Mouse (Mus musculus) c-Kit-negative CD71-positive TER-119-positive erythroid progenitor cells, embryonic 14.5 days (primary cell): Measurements from ENCODE around the gene Gm49373.

Source experiments
- DNase-seq: peaks from one replicate; pipeline ENCODE4 v3.0.0-alpha.2; 2013; ENCODE audit warnings: low read depth, low spot score

Gene Gm49373

DNA sequence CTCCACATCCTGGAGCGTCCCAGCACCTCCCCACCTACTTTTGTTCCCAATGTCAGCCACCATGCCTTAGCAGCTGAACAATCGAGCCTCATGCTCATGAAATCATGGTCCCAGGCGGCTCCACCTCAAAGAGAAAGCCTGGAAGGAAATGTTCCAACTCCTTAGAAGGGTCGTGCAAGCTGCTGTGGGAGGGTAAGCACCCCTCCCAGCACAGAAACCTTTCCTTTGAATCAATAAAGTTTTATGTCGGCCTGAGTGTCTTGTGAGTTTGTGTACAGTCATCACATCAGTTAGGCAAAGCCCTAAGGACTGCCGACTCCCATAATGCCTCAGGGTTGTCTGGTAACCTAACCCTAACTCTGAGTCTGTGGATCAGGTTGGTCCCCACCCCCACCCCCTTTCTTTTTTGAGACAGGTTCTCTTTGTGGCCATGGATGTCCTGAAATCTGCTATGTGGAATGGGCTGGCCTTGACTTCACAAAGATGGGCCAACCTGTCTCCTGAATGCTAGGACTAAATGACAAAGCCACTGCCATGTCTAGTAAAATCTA, 44.3 kb downstream of the Gm49373 start:
- DNase-seq = peak; percentile 48

DNA sequence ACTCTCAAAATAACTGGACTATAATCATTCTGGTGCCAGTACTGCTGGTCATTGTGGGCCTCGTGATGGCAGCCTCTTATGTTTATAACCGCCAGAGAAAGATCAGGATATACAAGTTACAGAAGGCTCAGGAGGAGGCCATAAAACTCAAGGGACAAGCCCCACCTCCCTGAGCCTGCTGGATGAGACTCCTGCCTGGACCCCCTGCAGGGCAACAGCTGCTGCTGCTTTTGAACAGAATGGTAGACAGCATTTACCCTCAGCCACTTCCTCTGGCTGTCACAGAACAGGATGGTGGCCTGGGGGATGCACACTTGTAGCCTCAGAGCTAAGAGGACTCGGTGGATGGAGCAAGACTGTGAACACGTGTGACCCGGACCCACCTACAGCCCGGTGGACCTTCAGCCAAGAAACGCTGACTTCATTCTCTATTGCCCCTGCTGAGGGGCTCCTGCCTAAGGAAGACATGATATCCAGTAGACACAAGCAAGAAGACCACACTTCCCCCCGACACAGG, 45.1 kb downstream of the Gm49373 start:
- DNase-seq = no peak

DNA sequence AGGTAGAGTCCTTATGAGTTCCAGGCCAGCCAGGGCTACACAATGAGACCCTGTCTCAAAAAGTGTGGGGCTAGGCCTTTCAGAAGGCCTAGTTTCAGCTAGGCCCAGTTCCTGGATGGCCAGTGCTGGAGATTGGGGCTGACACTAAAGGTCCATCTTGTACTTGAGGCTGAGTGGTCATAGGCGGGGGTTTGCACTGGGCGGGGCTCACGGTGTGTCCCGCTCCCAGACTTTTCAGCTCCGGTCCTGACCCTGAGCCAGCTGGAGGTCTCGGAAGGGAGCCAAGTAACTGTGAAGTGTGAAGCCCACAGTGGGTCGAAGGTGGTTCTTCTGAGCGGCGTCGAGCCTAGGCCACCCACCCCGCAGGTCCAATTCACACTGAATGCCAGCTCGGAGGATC, 46.0 kb downstream of the Gm49373 start:
- DNase-seq = no peak

DNA sequence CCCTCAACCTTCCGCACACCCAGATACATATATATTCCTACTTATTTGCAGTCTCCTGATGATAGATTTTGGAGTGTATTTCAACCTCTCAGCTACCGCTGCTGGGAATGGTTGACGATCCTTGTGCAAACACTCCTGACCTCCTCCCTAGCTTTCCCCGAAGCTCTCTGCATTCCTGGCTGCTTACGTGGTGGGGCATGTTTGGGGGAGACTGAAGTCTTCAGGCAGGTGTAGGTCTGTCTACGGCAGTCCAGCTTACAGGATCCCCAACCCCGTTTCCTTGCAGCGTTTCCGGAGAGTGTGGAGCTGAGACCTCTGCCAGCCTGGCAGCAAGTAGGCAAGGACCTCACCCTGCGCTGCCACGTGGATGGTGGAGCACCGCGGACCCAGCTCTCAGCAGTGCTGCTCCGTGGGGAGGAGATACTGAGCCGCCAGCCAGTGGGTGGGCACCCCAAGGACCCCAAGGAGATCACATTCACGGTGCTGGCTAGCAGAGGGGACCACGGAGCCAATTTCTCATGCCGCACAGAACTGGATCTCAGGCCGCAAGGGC, 47.6 kb downstream of the Gm49373 start:
- DNase-seq = no peak

DNA sequence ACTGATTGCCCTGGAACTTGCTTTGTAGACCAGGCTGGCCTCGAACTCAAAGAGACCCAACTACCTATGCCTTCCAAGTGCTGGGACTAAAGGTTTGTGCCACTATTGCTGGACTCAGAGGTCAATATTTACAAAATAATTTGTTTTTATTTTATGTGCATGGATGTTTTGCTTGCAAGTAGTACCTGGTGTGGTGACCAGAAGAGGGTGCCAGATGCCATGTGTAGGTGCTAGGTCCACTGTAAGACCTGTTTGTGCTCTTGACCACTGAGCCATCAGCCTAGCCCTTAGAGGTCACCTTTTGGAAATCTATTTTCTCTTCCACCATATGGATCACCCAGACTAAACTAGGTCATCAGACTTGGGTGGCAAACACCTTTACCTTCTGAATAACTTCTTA, 50.2 kb downstream of the Gm49373 start:
- DNase-seq = no peak

DNA sequence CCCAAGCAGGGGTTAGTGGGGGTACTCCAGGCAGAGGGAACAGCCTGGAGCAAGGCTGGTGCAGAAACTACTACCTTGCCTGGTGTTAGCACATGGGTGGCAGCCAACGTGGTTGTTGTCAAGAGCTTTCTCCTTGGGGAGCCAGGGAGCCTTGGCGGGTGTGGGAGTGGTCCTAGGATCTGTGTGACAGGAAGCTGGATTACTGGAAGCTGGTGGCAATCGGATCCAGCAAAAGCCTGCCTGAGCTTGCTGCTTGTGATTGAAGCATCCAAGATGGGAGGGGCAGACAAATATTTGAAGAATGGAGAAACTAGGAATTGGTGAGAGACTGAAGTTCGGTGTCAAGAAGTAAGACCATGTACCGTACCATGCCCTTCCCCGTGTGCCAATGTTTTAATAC, 50.6 kb downstream of the Gm49373 start:
- DNase-seq = no peak

DNA sequence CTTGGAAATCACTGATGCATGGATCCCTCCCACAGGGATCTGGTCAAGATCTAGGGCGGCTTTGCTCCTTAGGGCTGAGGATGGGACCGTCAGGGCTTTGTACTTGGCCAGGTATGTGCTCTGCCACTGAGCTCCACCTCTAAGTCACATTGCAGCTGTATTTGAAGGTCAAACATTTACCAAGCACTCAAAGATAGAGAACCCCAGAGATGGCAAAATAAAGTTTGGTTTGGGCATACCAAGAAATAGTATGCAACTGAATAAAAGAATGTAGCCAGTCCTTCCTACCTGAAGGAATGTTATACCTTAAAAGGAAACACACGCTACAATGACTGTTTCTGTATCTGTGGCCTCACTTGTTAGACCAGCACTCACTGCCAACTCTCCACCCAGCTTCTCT, 51.5 kb downstream of the Gm49373 start:
- DNase-seq = no peak

DNA sequence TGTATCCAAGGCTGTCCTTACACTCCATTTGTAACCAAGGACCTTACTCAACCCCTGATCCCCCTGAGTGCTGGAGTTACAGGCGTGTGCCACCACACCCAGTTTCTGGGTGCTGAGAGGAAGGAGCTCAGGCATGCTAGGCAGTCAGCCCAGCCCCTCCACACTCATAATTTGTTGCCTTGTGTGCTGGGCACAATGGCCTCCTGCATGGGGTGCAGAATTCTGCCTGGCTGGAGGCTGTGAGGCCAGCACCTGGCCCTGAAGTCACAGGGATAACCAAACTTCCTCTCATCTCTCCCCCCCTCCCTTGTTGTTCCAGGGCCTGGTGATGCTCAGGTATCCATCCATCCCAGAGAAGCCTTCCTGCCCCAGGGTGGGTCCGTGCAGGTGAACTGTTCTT, 54.3 kb downstream of the Gm49373 start:
- DNase-seq = no peak

DNA sequence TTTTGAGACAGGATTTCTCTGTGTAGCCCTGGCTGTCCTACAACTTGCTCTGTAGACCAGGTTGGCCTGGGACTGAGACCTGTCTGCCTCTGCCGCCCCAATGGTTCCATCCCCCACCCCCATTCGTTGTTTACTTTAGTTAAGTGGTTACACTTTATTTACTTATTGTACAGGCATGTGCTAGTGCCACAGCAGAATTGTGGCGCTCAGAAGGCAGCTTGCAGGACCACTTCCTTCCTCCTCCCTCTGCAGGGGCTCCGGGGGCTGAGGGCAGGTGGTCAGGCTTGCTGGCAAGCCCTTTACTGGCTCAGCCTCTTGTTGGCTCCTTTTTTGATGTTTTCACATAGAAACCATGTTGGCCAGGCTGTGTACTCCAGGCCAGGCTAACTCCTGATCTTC, 55.7 kb downstream of the Gm49373 start:
- DNase-seq = no peak

DNA sequence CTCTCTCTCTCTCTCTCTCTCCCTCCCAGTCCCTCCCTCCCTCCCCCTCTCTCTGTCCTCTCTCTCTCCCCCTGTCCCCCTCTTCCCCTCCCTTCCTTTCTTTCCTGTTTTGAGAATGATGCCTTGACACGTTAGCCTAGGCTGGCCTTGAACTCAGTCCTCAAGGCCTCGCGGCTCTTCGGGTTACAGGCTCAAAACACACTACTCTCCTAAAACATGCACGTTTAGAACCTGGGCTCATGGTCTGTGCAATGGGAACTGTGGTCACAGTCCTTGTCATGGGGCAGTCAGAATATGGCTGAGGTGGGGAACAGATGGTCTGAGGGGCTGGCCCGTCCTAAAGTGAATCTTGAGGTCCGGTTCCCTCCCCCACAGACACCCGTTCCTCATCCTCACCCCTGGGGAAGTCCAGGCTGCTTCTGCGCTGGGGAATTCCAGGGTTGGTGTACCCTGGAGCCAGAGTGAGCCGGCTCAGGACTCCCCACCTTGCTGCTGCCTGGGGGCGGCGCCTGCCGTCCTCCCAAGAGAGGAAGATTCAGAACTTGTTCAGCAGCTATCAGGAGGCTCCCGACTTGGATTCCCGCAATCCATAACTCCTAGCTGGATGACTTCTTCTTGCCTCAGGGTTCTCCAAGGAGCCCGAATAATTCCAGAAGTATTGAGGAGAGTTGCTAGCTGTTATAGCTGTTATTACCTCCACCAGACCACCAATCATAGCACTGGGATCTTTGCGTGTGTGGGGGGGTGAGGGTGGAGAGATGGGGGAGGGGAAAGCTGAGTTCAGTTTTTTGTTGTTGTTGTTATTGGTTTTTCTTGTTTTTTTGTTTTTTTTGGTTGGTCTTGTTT, 56.3 kb downstream of the Gm49373 start:
- no peak for DNase-seq

DNA sequence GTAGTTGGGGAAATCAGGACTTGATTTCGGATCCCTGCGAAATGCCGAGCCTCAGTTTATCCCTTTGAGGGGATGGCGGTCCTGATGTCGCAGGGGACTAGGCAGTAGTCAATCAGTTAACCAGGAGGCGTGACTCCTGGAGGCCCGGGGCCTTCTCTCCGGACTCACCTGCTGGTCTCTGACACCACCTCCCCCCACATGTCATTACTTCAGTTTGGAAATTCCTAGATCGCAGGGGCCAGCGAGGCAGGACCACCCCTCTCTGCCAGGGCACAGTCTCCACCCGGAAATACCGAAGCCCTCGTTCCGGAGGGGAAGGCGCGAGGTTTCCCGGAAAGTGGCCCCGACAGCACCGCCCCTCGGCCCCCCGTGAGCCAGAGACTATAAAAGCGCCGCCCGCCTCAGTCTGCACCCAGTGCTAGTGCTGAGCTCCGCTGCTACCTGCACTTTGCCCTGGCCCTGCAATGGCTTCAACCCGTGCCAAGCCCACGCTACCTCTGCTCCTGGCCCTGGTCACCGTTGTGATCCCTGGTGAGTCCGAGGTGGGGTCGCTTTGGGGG, 57.2 kb downstream of the Gm49373 start, which contains the start of gene Icam1:
Gene Icam1, plus strand, starts transcription at position 415 of the 560 bp plus-strand sequence.
- DNase-seq = no peak

DNA sequence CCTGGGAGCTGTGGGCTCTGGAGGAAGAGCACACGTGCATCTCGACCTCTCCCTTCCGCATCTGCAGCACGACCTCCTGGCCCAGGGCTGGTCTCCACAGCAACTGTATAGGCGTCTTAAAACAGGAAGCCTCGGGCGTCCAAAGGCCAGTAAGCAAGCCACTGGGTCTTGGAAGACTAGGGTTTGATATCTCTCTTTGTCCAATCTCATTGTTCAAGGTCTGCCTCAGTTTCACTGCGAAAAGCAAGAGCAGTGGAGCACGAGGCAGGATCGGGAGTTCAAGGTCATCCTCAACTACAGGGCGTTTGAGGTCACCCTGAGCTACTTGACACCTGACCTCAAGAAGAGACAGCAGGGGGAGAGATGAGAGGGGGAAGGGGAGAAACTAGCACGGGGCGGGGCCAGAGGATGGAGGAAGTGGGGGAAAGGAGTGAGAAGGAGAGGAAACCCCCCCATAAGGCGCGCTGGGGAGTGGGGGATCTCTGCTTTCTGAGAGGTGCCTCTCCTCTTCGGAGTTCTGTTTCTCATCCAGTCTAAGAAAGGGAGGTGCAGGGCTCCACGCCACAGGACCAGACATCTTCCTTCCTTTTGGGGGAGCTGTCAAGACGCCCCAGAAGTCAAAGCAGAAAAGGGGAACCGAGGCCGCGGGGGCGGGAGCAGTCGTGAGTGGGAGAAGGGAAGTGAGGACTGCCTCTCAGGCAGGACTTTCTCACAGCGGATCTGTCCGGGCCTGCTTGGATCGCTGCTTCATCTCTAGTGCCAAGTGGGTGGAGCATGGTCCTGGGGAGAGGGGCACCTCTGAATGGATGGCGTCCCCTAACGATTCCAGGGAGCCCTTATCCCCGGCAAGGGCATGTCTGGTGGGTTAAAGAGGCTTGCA, 58.0 kb downstream of the Gm49373 start:
- no peak for DNase-seq
